Mouse (Mus musculus) regulatory T cell (primary cell): ENCODE measurements at regions not wholly inside any gene's neighbourhood (a gene's known extent, or its start where the extent isn't known, plus 50 kb on each side); places are given as distances from the start of the nearest gene placed in this dataset.

Experiments used
- in situ Hi-C: fragments of 300-600 bp; cut with MboI, MseI; formaldehyde crosslinking; loops from one replicate; pipeline ENCODE4 v1.15.1; 2025; ENCODE audit warnings: high pct_unique_total_duplicates

DNA sequence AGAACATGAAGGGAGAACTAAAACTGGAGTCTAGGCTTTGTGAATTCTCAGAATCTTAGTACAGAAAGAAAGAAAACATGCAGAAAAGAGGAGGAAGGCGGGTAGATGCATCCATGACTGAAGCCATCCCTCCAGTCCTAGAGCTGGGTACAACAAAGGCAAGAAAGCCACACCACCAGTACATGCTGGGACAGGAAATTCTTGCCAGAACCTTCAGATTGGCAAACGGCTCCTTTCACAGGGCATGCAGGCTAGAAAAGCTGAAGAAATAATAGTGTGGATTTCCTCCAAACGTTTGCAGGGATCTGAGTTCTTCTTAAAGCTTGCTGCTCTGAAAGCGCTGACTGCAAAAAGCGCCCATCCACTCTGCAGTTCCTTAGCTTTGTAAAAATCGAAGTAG, 486.7 kb downstream of the Epha4 start:
- in situ Hi-C loops: no loop called here

DNA sequence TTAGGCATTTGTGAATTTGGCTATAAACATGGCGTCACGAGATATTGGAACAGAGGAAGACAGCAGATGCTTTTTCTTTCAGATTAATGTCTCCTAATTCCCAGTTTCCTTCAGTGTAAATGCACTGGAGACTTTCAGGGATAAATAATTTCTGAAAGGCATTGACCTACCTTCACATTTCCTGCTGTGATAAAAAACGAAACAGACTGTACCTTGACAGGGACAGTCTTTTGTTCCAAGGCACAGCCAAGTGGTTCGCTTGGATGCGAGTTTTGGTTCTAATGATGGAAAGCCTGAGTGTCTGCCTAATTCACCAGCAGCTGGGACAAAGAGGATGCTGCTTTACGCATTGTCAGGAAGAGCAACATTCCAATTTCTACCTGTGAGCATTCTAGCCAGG, 485.8 kb downstream of the Epha4 start:
- in situ Hi-C loops: no loop called here

DNA sequence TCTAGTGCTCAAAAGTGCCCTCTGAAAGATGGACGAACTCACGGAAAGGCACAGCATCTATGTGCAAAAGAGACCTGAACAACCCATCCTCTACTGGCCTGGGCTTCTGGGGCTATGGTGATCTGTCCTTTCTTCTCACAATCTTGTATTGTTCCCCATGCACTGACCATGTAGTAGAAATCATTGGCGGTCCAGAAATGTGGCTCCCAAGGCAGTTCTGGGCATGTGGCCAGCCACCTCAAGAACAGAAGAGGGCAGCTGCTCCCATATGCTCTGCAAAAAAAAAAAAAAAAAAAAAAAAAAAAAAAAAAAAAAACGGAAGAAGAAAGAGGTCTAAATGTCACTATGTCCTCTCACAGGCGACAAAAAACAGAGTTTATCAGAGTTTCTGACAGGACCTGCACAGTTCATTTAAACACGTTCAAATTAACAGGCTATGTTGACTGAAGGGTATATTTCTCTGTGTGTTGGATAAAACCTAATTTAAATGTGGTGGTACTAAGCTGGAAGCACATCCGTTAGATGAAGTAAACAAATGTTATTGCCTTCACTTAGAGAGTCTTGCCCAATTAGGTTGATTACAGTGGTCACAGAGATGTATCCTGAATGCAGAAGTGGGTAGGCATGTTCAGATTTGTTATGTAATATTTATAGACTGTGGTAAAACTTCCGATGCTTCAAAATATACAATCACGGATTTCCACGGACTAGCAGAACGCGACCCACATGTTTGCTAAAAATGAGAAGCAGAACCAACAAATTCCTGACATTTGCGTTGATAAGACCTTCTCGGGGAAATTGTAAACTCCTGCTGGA, 470.9 kb downstream of the Epha4 start:
- in situ Hi-C loops: no loop called here

DNA sequence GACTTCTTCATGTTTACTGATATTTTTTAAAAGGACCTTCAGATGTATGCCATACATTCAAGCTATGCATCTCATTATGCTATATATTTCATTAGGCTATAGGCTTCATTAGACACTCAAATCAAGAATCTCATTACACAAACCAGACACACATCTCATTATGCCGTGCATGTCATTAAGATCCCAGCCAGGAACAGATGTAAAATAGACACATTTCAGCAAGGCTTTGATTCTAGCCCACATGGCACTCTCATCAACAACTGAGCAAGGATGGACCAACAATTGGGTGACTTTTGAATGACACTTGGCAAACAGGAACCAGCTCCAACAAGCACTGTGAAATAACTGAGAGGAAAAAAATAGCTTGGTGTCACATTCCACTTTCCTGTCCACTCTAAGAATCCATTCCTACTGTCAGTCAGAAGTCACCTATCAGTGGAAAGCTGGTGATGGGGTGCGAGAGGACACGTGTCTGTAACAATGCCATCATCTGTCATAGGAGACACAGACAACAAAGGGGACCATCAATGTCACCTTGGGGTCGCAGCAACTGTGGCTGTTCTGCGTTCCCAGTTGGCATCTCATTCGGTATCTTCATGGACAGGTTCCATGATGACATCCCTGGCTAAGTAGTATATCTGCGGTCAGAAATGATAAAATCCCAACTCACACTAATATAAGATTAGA, 466.0 kb downstream of the Epha4 start:
- in situ Hi-C loops: no loop called here

DNA sequence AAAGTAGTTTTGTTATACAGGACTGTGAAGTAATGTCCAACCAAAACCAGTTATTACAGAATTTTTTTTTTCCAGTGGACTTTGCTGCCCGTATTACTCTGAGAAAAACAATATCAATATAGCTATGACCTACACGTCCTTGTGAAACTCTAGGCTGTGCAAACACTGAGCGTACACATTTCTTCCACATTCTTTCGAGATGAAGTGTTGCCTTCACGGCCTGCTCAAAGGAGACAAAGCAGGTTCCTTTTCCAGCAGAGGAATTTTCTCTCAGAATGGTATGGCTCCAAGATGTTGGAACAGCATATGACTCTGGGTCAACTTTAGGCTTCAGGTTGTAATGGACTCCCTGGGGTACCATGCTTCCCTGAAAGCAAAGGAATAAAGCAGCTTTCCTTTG, 463.6 kb downstream of the Epha4 start:
- in situ Hi-C loops: no loop called here

DNA sequence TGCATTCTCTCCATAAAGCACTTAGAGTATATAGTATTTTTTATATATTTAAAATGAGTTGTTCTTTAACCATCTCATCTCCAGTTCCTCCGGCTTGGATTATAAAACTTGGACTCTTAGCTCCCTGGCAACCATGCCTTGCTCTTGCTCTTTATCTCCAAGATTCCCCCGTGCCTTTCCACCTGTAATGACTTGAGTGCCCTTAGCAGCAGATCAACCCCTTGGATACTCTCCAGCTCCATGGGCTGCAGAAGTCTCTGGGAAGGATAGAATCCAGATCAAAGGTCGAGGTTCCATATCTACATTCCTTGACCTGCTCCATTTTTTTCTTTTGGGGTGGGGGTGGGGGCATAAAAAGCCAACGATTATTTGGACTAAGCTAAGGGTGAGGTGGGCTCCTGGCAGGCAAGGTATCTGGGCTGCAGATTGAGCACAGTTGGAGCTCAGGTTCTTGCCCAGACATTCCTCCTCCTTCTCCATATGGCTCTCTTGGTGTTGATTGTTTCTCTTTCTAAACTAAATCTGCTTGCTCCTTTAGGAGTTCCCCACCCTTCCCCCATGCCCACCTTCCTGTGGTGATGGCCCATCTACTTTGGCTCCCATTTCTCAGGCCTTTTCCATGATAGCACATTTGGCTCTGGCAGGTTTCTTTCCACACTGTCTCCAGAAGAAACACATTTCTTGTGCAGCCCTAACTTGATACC, 460.9 kb downstream of the Epha4 start:
- in situ Hi-C loops: no loop called here

DNA sequence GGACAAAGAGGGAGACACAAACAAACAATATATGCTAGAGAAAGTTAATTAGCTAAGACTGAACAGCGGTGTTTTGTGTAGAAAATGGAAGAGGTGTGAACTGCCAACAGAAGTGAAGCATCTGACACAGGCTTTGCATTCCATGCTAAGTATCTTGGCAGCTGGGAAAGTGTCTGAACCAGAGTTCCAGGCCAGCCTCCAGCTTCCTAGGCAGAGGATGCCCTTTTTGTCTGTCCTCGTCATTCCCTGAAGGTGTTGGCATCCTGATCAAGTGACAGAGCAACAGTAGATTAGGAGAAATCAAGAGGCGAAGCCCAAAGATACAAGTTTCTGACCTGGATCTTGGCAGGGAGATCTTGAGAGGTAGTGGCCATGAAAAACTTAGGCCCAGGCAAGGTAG, 452.4 kb downstream of the Epha4 start:
- in situ Hi-C loops: no loop called here

DNA sequence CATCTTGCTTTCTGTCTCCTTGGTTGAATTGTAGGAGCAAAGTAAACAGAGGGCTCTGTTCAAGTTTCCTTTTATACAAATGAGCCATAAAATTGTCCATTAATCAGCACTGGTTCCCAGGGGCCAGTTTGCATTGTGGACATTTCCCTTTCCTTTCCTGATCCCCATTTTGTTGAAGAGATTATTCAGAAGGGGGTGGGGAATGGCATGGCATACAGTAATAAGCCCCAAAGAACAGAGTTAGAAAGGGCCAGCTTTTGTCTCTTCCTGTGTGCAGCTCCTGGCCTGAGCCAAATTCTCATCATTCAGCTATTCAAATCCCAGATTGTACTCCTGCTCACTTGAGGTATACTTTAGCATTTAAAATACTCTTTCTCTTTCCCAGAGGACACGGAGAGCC, 441.8 kb downstream of the Epha4 start:
- in situ Hi-C loops: no loop called here

DNA sequence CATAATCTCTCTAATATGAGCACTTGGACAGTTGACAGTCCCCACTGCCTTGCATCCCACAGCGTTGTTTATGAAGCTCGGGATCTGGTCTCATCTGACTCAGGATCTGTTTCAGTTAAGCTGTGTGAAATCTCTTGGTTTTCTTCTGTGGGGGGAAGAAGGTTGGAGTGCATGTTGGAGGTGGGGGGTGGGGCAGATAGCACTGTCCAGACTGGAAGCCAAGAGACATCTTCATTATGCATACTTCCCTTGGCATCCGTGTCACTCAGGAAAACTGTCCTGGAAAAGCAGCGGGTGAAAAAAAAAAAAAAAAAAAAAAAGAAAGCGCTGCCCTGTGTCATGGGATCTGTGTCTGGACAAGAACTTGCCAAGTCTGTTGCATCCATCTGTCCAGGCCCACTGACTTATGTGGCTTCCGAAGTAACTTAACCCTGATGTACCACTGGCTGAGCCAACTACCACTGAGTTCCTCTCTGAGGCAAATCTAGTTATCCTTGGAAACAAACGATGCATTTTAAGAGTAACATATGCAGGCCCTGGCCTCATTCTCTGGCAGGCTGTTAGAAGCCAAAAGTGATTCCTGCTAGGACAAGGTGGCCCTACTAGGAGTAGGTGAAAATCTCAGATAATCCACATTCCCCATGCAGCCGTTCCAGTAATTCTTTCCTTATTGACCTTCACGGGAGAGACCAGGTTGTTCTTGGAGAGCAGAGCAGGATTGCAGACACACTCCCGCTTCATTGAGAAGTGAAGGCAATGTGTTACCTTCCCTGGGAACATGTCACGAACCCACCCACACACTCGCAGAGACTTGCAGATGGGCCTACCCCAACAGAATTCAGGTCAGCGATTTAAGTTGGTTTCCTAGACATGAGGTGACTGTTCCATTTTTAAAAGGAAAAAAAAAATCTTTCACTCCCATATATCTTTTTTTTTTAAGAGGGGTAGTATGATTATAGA, 439.7 kb downstream of the Epha4 start:
- in situ Hi-C loops: no loop called here

DNA sequence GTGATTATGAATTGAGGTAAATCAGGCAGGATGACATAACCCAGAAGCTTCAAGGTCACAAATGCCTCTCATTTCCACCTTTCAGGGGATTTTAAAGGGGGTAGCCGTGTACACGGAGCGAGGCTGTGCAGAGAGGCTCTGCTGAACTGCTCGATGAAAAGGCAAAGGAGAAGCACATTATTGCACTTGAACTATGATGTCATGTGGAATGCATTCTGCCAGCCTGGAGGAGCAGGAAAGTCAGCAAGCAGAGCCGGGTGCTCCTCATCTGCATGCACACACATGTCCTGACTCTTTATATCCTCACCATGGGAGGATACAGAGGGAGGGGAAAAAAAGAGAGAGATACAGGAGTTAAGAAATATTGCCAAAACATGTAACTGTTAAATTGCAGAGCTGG, 434.1 kb downstream of the Epha4 start:
- in situ Hi-C loops: no loop called here

DNA sequence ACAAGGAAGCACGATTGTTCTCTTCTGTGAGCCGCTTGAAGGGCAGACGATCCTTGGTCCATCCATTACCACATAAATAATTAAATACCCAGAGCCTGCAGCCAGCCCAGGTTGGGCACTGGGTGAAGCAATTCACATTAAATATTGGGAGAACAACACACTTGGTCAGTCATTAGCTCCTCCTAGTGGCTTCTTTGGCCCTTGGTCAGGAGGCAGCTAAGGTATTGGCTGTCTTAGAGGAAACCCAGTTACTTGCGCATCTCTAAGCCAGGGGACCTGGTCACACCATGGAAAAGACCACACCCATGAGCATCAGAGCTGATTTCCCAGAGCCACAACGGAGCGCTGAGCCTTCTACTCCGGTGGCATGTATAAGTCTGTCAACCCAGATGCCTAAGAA, 433.2 kb downstream of the Epha4 start:
- in situ Hi-C loops: no loop called here

DNA sequence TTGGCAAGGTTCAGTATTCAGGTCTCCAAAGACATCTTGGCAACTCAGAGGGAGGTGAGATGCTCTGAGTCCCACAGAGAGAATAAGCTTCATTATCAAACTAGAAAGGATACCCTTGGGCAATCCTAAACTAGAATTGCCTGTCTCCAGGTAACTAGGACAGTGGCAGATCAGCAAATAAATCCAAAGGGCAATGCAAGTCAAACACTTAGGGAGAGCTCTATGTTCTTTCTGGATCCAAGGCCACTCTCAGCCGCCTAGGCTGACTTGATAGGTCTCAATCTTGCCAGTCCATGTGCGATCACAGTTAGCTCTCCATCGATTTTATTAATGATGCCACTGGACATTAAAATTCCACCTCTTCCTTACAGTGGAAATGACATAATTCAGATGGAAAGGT, 432.5 kb downstream of the Epha4 start:
- in situ Hi-C loops: no loop called here

DNA sequence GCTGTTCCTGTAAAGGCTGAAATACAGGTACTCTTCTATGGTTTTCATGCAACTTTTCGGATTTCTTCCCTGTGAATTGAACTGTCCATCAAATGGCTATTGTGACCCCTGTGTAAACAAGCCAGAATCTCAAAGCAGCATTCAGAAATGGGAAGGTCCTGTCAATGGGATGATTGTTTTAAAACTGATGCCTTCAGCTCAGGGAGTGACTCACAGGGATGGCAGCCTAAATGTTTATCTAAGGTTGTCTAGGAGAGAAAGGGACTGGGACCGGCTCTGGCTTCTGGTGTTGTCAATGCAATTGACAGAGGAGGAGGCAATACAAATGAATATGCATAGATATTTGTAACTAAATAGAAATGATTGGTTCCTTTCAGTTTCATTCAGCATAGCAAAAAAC, 421.3 kb downstream of the Epha4 start:
- in situ Hi-C loops: no loop called here

DNA sequence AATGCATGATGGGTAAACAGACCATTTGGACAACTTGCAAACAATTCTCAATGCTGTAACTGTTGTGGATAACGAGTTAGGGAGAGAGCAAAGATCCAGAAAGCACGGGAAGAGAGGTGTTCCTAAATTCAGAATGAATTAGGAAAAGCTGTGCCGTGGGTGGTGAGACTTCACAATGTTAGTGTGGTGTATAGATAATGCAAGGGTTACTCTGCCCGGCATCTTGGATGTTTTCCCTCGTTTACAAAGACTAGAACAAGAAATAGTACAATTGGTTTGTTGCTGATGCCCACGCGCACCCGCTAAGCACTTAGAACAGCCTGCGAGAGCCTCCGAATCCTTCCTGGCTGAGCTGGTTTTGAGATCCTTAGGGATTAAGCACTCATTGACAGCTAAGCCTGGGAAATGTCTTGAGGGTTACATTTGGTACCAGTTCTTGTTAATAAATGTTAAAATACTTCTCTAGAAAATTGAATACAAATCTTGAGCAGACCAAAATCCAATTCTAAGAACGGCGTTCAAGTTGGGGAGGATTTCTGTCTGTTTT, 413.1 kb downstream of the Epha4 start:
- in situ Hi-C loops: no loop called here

DNA sequence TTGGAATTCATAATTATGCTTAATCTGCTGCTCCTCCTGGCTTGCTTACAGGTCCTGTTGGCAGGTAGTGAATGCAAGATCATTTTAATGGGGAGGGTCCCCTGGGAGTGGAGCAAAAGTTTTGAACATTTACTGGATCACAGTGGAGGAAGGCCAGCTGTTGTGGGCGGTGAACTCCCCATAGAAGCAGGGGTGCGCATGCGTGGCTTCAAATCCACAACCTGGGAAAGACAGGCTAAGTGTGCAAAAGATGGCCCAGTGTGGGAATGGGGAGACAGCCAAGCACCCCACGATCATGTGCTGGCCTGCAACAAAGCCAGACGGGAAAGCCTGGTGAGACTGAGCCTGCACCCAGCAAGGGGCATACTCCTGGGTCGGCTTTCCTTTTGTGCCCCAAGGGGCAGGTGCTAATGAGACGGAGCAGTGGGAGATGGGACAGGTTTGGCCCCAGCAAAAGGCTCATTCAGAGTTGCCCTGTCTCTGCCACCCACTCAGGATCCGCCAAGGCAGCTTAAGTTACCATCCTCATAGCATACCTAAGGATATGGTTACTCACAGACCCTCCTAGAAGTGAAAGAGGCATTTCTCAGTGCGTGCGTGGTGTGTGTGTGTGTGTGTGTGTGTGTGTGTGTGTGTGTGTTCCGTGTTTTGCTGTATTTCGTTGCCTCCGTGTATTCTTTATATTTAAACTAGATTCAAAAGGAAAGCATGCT, 412.3 kb downstream of the Epha4 start:
- in situ Hi-C loops: no loop called here

DNA sequence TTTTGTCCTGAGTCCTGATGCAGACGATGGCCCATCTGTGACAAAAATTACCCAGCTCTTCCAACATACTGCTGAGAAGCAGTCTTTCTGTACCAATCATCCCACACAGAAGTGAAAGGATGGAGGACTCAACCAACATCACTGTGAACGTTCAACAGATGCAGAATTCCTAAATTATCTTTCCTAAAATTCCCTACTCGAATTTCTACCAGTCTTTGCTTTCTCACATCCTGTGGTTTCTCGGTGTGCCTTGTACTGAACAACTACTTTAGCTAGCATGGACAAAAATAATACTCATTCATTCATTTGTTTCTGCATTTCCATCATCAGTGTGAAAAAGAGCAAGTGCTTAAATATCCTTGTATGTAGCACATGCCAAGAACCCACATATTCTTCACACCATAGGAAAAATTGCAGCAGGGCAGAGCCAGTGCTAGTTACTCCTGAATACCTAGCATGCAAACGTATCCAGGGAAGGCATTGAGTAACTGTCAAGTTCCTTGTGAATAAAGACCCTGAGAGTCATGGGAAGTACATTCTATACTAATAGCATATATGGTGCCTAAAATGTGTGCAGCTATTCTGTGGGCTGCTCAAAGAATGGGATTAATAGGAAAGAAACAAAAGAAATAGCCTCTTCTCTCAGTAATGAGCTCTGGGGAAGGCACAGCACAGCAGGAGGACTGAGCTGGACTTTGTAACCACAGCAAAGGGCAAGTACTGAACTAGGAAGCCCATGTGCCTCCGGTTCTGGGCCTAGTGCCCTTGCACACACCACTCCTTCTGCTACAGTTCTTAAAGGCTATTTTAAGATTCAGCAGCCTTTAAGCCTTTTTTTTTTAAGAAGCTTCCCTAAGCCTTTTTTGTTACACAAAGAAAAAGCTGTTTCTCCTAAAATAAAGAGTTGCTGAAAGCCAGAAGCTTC, 404.8 kb downstream of the Epha4 start:
- in situ Hi-C loops: no loop called here

DNA sequence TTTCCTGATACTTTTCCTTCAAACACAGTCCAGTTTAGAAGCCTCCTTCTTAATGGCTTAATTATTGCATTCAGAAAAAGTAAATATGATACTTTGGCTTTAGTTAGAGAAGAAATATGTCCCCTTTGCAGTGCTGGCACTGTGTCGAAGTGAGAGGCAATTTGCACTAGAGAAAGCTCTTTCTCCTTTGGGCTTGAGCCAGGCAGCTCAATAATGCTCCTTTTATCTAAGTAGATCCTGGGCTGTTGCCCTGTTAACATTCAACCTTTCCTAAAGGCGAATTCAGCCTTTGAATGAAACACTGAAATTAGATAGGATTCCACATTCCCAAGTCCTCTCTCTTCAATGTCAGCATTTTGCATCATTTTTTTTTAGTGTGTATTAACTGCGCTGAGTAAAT, 386.5 kb downstream of the Epha4 start:
- in situ Hi-C loops: no loop called here

DNA sequence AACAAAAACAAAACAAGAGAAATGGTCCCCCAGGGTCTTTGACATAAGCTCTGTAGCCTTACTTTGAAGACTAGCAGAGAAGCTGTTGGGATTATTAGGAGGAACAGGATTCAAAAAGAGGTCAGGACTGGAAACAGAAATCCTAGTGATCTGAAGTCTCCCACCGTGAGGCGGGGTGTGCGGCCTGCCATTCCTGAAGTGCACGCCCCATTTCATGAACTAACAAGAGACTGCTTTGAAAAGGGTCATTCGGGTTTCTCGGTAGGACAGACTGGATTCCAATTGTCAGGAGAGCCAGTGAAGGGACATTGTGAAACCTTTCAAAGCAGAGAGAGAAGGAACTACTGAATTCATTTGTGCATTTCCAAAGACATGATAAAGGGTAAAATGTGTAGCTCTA, 377.2 kb downstream of the Epha4 start:
- in situ Hi-C loops: no loop called here

DNA sequence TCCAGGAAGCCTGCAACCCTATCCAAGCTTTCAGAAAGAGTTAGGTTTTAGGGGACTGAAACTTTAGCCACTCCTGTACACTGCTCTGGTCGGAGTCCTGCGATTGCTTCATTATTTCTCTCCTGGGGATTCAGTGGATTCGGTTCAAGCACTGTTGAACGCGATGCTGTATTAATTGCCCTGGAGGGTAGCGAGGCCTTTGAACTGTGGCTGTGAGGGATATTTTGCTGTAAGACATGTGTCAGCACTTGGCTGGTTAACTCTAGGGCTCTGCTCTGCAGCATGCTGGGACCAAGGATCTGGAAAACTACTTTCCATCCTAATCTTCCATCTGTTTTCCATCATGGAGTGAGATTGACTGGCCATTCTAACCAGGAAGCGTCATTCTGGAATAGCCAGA, 374.0 kb downstream of the Epha4 start:
- in situ Hi-C loops: no loop called here

DNA sequence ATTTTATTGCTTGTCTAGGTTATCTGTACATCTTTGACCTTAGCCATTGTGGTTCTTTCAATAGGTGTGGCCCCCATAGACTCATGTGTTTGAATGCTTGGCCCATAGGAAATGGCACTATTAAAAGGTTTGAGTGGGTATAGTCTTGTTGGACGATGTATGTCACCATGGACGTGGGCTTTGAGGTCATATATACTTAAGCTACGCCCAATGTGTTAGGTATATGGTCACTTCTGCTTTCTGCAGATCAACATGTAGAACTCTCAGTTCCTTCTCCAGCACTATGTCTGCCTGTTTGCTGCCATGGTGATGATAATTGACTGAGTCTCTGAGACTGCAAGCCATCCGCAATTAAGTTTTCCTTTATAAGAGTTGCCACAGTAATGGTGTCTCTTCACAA, 366.8 kb downstream of the Epha4 start:
- in situ Hi-C loops: no loop called here
